Mouse (Mus musculus) adrenal gland, adult 8-10 months (tissue): ENCODE data around the gene Il9. TPM values are rescaled to one million over a fixed set of nuclear protein-coding genes. Genes with fewer than 3 reads are reported as not detected.
A peak's percentile ranks its signal among the peaks of the same experiment; 100 is the strongest.

Experiments
- DNase-seq: peaks from one replicate; pipeline ENCODE4 v3.0.0; 2022
- total RNA-seq, 4 experiments: library from RNA; stranded (reverse); gene quantifications; 2 replicates each; pipeline ENCODE4 v1.2.4; 2022

Gene Il9
- total RNA-seq, 4 experiments from 2014 or later: not detected

GRCm38 (mm10) chr13:56468536-56468935 is 13.5 kb downstream of the Il9 start:
- DNase-seq: no peak

- DNase-seq: no peak
Observed at GRCm38 (mm10) chr13:56467786-56468185, 14.3 kb downstream of the Il9 start.

DNA sequence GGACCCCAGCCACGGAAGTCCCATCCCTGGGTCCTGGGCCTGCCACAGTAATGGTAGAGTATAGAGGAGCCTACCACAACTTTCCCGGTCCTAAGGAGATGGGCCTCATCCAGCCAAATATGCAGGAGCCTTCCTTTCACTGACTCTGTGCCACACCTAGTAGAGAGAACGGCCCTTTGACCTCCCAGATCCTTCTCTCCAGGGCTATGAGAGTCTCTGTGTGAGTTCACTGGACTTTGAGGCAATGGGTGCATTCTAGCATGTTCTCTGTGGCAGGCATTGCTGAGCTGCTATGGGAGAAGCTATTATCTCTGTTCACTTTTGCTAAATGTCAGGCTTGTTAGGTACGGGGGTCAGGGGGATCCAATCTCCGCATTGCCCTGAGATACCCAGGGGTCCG is 18.3 kb downstream of the Il9 start:
- DNase-seq: no peak

- DNase-seq: no peak
Observed at GRCm38 (mm10) chr13:56463261-56463660, 18.8 kb downstream of the Il9 start.

DNA sequence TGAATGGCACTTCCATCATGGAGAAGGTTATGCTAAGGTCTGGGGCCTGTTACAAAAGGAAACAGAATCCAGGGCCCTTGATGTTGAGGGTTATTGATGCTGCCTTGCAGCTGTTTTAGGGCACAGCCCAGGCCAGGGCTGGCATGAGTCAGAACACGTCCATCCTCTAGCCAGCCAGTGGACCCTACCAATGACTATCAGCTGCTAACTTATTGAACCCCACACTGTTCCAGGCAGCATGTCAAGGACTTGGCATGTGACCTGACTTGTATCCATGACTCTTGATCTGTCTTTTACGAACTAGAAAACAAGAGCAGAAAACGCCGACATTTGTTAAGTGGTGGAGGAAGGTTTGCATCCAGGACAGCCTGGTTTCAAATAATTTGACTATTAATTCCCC is 19.3 kb downstream of the Il9 start:
- DNase-seq: no peak

GRCm38 (mm10) chr13:56461460-56461859 is 20.6 kb downstream of the Il9 start:
- no peak for DNase-seq

DNA sequence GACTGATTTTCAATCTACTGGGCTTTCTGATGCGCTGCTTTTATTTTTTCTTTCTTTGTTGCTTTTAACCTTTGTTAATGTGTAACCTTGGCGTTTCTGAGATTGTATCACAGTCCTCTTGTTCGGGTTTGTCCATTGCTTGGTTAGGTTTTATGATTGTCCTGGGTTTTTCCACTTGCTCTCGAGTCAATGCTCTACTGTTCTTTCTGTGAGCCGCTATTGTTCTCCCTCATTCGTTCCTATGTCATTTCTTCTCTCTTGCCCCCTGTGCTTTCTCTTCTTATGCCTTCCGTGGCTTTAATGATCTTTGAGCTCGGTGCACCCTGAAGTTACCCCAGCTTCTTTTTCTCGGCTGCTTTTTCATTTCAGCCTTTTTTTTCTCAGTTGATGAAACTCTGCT is 24.0 kb downstream of the Il9 start:
- DNase-seq: no peak

DNA sequence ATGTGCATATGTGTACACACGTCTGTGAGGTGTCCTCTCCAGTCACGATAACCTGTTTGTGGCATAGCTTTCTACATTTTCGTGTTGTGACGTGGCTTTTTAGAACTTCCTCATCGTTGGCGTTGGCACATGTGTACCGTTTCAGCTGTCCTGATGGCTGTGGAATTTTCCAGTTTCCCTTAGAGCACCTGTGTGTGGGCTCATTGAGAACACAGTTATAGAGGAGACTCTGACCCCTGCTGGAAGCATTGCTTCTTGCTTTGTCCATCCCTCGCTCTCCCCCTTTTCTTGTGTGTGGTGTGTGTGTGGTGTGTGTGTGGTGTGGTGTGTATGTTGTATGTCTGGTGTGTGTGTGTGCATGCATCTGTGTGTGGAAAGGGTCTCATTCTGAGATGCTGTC is 32.0 kb downstream of the Il9 start:
- no peak for DNase-seq

DNA sequence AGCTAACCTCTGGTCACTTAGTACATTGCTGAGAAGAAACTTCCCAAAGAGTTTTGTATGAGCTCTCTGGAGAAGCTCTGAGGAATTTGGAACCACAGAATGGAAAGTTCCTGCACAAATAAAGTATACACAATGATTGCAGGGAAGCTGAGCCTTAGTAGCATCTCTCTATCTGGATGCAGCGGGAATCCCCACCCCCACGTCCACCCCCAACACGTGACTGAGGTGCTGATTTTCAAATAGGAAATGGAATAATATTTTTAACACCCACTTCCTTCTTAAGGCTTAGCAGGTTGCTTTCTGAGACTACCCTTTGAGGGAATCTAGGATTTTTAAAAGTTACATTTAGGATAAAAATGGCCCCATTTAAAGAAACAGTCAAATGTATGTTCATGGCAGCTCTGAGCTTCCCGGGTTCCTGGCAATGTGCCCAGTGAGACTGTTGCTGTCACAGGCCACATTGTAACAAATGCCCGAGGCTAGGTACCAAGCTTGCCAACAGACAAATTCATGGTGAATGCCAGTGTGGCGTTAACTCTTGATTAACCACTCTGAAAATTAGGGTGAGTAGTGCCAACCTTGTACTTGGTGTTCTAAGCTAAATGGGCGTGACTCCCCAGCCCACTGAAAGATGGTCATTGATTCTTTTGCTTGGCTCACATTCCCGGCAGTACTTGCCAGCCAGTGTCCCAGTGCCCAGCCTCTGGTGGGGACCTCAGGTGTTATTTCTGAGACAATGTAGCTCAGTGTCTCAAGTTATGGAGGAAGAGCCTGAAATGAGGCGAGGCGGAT is 32.6 kb downstream of the Il9 start:
- no peak for DNase-seq

DNA sequence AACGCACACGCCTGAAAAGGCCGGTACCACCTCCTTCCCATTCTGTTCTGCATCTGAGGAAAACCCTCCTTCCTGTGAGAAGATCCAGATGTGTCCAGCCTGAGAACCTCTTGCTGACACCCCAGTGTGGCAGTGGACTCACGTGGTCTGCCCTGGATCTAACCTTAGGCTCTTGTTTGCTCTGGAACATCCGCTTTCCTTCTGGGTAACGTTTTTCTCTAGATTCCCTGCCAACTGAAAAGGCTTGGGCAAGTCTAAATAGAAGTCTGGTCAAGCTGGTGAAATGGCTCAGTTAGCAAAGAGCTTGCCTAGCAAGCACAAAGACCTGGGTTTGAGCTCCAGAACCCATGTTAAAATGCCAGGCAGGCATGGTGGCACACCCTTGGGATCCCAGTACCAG is 37.0 kb downstream of the Il9 start:
- DNase-seq: no peak

DNA sequence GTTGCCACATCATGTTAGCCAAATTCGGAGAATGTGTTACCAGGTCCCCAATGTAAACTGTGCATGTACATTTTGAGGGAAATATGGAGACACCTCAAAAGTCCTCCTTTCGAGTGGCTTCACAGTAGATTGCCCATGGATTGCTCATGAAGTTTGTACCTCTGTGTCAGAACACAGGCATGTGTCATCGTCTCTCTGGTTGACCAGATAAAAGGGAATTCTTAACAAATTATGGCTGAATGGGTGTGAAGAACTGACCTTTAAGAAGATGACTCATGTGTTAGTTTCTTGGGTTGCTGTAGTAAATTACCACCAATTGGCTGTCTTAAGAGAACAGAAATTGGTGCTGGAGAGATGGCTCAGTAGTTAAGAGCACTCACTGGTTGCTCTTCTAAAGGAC is 37.9 kb downstream of the Il9 start:
- no peak for DNase-seq

- DNase-seq: no peak
Observed at GRCm38 (mm10) chr13:56443411-56443810, 38.6 kb downstream of the Il9 start.

- DNase-seq: peak; percentile 23
Observed at GRCm38 (mm10) chr13:56438211-56439075, 43.6 kb downstream of the Il9 start, which contains the start of gene Slc25a48. TSS of gene Slc25a48 (plus strand) at chr13:56438355.

DNA sequence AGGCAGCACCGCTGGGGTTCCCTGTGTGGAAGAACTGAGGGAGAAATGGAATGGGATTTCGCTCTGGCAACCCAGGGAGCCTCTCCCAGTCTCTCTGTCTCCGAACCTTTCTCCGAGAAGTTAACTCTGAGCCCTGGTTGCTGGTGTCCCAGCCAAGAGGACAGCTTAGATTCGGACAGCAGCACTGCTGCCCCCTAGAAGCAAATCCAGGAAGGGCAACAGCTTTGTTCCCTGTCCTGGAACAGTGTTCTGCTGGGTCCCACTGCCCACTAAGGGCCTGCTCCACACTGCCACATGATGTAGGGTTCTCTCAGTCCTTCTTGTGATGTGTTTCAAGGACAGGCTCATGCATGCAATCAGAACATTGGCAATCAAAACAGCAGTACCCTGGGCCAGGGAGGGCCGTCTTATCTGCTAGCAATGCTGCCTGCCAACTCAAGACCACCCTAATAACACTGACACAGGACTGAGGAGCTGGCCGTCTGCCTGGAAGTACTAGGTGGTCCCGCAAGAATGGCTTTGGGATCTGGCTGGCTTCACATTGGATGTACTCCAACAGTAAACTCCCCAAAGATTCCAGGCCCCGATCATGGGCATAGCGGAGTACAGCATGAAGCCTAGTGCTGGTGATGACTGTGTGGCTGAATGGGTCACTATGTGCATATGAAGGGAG is 46.3 kb downstream of the Il9 start:
- no peak for DNase-seq

- peak; percentile 36 for DNase-seq
Observed at GRCm38 (mm10) chr13:56434311-56434751, 47.7 kb downstream of the Il9 start.

GRCm38 (mm10) chr13:56433466-56433865 is 48.6 kb downstream of the Il9 start:
- peak; percentile 10 for DNase-seq

- DNase-seq: no peak
Observed at GRCm38 (mm10) chr13:56432496-56432895, 49.5 kb downstream of the Il9 start.

Other genes with a start within 250 kb of the Il9 start
- gene Neurog1, start 230.1 kb downstream of the Il9 start, total RNA-seq: not detected
- gene Cxcl14, start 185.7 kb downstream of the Il9 start, total RNA-seq: 10 to 100 TPM; 63.0 to 86.6 (median 76.1) TPM
- gene Gm3045, start 55.7 kb downstream of the Il9 start, total RNA-seq: not detected
- 1 to 10 TPM in 3 of 4 experiments, under 1 TPM in 1; 0.55 to 2.5 (median 1.4) TPM for gene Slc25a48, start 43.9 kb downstream of the Il9 start, total RNA-seq
- 1 to 10 TPM; 5.8 to 7.5 (median 6.2) TPM for gene Fbxl21, start 40.2 kb upstream of the Il9 start, total RNA-seq
- not detected for gene Lect2, start 66.3 kb upstream of the Il9 start, total RNA-seq
- 100 to 1,000 TPM in 2 of 4 experiments, 10 to 100 TPM in 2; 35.2 to 174 (median 104) TPM for gene Tgfbi, start 127.3 kb upstream of the Il9 start, total RNA-seq
- 10 to 100 TPM; 49.7 to 68.6 (median 58.2) TPM for gene Smad5, start 220.8 kb upstream of the Il9 start, total RNA-seq